Mouse (Mus musculus) embryonic stem cell, embryonic (primary cell): ENCODE data around the gene Med27.

ENCODE experiments used
- CTCF ChIA-PET, 4 experiments: fragments of 300-600 bp in 2 of 4; fragments of 350-600 bp in 2 of 4; sonication (Branson Sonifier 250); formaldehyde crosslinking; loops; one replicate each; lab custom pipeline; 2022; ENCODE audit warnings: inconsistent platforms in 2 of 4; lab: Charles Lee
- POLR2A ChIA-PET, 4 experiments: fragments of 300-600 bp in 2 of 4; fragments of 350-600 bp in 2 of 4; sonication (Branson Sonifier 250); formaldehyde crosslinking; loops; one replicate each; lab custom pipeline; 2022; ENCODE audit warnings: antibody characterized with exemption in 4 of 4, inconsistent platforms in 1 of 4; lab: Charles Lee

The Med27 gene

GRCm38 (mm10) chr2:29413259-29413993 lies 66.8 kb downstream of the Med27 start:
- POLR2A ChIA-PET: interaction anchor here in 2 of 4 experiments (0.8 to 1.5 kb wide), 7 partner anchors 9 to 206 kb away, joined by 3 to 5 read pairs (median 3); partner anchors contain the start of gene Rapgef1 (in 1 of the 2)
- CTCF ChIA-PET: interaction anchor here in 3 of 4 experiments (0.6 to 1.5 kb wide), 3 partner anchors 9 to 19 kb away, joined by 3 to 13 read pairs (median 4); no protein-coding TSS in a partner anchor

- ChIA-PET POLR2A (interaction anchor here (0.7 to 1.9 kb wide), 8 partner anchors 8 to 279 kb away, joined by 3 to 6 read pairs (median 4); no protein-coding TSS in a partner anchor), CTCF (interaction anchor here in 2 of 4 experiments (0.6 to 1.7 kb wide), 4 partner anchors 11 to 648 kb away, joined by 3 to 7 read pairs (median 5); no protein-coding TSS in a partner anchor)
These were observed 68.3 kb downstream of the Med27 start for GRCm38 (mm10) chr2:29414852-29415473.

- ChIA-PET POLR2A (interaction anchor here in 3 of 4 experiments (0.6 to 1.5 kb wide), 4 partner anchors 35 to 163 kb away, joined by 3 to 6 read pairs (median 4); no protein-coding TSS in a partner anchor), CTCF (interaction anchor here in 1 of 4 experiments (2.1 kb wide), 1 partner anchor 14 kb away, joined by 5 read pairs; no protein-coding TSS in a partner anchor)
These were observed 71.9 kb downstream of the Med27 start for GRCm38 (mm10) chr2:29418498-29418897.

- CTCF ChIA-PET: interaction anchor here in 3 of 4 experiments (1.3 to 2.1 kb wide), 3 partner anchors 15 to 101 kb away, joined by 3 to 5 read pairs (median 5); no protein-coding TSS in a partner anchor
These were observed 72.8 kb downstream of the Med27 start for GRCm38 (mm10) chr2:29419434-29419833.

GRCm38 (mm10) chr2:29419946-29420345 lies 73.3 kb downstream of the Med27 start:
- POLR2A ChIA-PET: interaction anchor here in 1 of 4 experiments (0.6 to 1.5 kb wide), 4 partner anchors 23 to 367 kb away, joined by 3 to 4 read pairs (median 4); partner anchors contain the start of gene Coq4
- CTCF ChIA-PET: interaction anchor here in 2 of 4 experiments (1.3 to 1.7 kb wide), 2 partner anchors 16 to 101 kb away, joined by 3 to 5 read pairs; no protein-coding TSS in a partner anchor

More at GRCm38 (mm10) chr2:29419434-29419833, 72.8 kb downstream of the Med27 start:
- POLR2A ChIA-PET: interaction anchor here in 2 of 4 experiments (0.9 to 1.5 kb wide), 3 partner anchors 23 to 162 kb away, joined by 3 to 4 read pairs (median 3); no protein-coding TSS in a partner anchor

GRCm38 (mm10) chr2:29422126-29422840 lies 75.7 kb downstream of the Med27 start:
- ChIA-PET CTCF (no interaction called here), POLR2A (interaction anchor here in 1 of 4 experiments (1.0 to 1.2 kb wide), 2 partner anchors 8 to 11 kb away, joined by 3 to 5 read pairs; no protein-coding TSS in a partner anchor)

GRCm38 (mm10) chr2:29423059-29423458 lies 76.4 kb downstream of the Med27 start:
- ChIA-PET CTCF (no interaction called here), POLR2A (interaction anchor here in 1 of 4 experiments (0.5 to 1.2 kb wide), 4 partner anchors 9 to 135 kb away, joined by 3 to 5 read pairs (median 3); no protein-coding TSS in a partner anchor)

- ChIA-PET POLR2A (interaction anchor here in 1 of 4 experiments (0.7 kb wide), 1 partner anchor 138 kb away, joined by 3 read pairs; no protein-coding TSS in a partner anchor), CTCF (no interaction called here)
These were observed 78.8 kb downstream of the Med27 start for GRCm38 (mm10) chr2:29425386-29425785.

GRCm38 (mm10) chr2:29426684-29427083 lies 80.1 kb downstream of the Med27 start:
- POLR2A ChIA-PET: interaction anchor here in 1 of 4 experiments (0.7 to 1.6 kb wide), 2 partner anchors 13 to 70 kb away, joined by 3 read pairs; no protein-coding TSS in a partner anchor
- CTCF ChIA-PET: interaction anchor here in 2 of 4 experiments (0.7 to 1.4 kb wide), 2 partner anchors 23 to 230 kb away, joined by 3 to 5 read pairs; no protein-coding TSS in a partner anchor

GRCm38 (mm10) chr2:29432565-29432964 lies 85.9 kb downstream of the Med27 start:
- CTCF ChIA-PET: no interaction called here

GRCm38 (mm10) chr2:29436376-29436775 lies 89.8 kb downstream of the Med27 start:
- CTCF ChIA-PET: interaction anchor here in 1 of 4 experiments (0.6 kb wide), 1 partner anchor 513 kb away, joined by 3 read pairs; no protein-coding TSS in a partner anchor
- POLR2A ChIA-PET: interaction anchor here in 1 of 4 experiments (1.0 kb wide), 1 partner anchor 15 kb away, joined by 4 read pairs; no protein-coding TSS in a partner anchor

More at GRCm38 (mm10) chr2:29432565-29432964, 85.9 kb downstream of the Med27 start:
- POLR2A ChIA-PET: no interaction called here

- CTCF ChIA-PET: interaction anchor here in 1 of 4 experiments (0.7 kb wide), 1 partner anchor 1441 kb away, joined by 3 read pairs; no protein-coding TSS in a partner anchor
- POLR2A ChIA-PET: interaction anchor here in 1 of 4 experiments (1.3 kb wide), 1 partner anchor 47 kb away, joined by 3 read pairs; no protein-coding TSS in a partner anchor
These were observed 90.5 kb downstream of the Med27 start for GRCm38 (mm10) chr2:29437111-29437510.

- CTCF ChIA-PET: interaction anchor here in 2 of 4 experiments (0.7 to 1.6 kb wide), 3 partner anchors 34 to 1441 kb away, joined by 3 to 4 read pairs (median 4); no protein-coding TSS in a partner anchor
- POLR2A ChIA-PET: interaction anchor here in 3 of 4 experiments (0.6 to 1.6 kb wide), 9 partner anchors 9 to 62 kb away, joined by 3 to 4 read pairs (median 3); no protein-coding TSS in a partner anchor
These were observed 91.4 kb downstream of the Med27 start for GRCm38 (mm10) chr2:29437861-29438529.

- ChIA-PET CTCF (interaction anchor here in 1 of 4 experiments (1.4 to 1.6 kb wide), 2 partner anchors 34 to 115 kb away, joined by 4 read pairs; no protein-coding TSS in a partner anchor), POLR2A (interaction anchor here in 3 of 4 experiments (0.6 to 1.6 kb wide), 9 partner anchors 12 to 95 kb away, joined by 3 to 4 read pairs (median 3); no protein-coding TSS in a partner anchor)
These were observed 91.9 kb downstream of the Med27 start for GRCm38 (mm10) chr2:29438530-29438862.

GRCm38 (mm10) chr2:29438986-29439385 lies 92.4 kb downstream of the Med27 start:
- POLR2A ChIA-PET: interaction anchor here (0.6 to 1.6 kb wide), 10 partner anchors 12 to 94 kb away, joined by 3 to 4 read pairs (median 3); no protein-coding TSS in a partner anchor
- CTCF ChIA-PET: interaction anchor here in 1 of 4 experiments (1.4 to 1.6 kb wide), 2 partner anchors 35 to 115 kb away, joined by 4 read pairs; no protein-coding TSS in a partner anchor

GRCm38 (mm10) chr2:29439396-29439795 lies 92.8 kb downstream of the Med27 start:
- POLR2A ChIA-PET: interaction anchor here in 3 of 4 experiments (0.6 to 1.6 kb wide), 3 partner anchors 25 to 36 kb away, joined by 3 read pairs; no protein-coding TSS in a partner anchor

More at GRCm38 (mm10) chr2:29439396-29439795, 92.8 kb downstream of the Med27 start:
- CTCF ChIA-PET: no interaction called here
